Mouse (Mus musculus): ENCODE measurements around the gene Cpne4. TPM values are rescaled to one million over a fixed set of nuclear protein-coding genes. Genes with fewer than 3 reads are reported as not detected.

The Cpne4 gene
- polyA plus RNA-seq, 1 experiment from 2014 or later: not detected

- no peak for TF ChIP-seq CTCF (IDR thresholded peaks at IDR 0.05; ENCODE audit: low read depth)
- no peak for TF ChIP-seq EP300 (IDR thresholded peaks at IDR 0.05; ENCODE audit: low read depth)
- 51% methylated on average over 2 of the region's 2 CpGs for WGBS (ENCODE audit: insufficient replicate concordance)
- H3K4me1 ChIP-seq (ENCODE audit: insufficient read depth): no peaks in the 10 kb centered on the region; the same call in 1 of the 2 replicates
- no peaks in the 10 kb centered on the region for H3K9me3 ChIP-seq (ENCODE audit: low read length)
- DNase-seq: no peak
- no peak overlapping the region for H3K4me3 ChIP-seq (ENCODE audit: low read depth, low read length)
- no peak overlapping the region for H3K9ac ChIP-seq (replicated peaks)
- no peaks in the 10 kb centered on the region for H3K27me3 ChIP-seq (ENCODE audit: insufficient read depth, low read length)
- peaks cover 2% of the 10 kb centered on the region; the same call in 1 of the 2 replicates for H3K36me3 ChIP-seq (replicated peaks; ENCODE audit: insufficient read depth, low read length)
- H3K27ac ChIP-seq (ENCODE audit: low read depth): no peak overlapping the region
- no peak overlapping the region for H3K4me2 ChIP-seq (ENCODE audit: low read depth, low read length)
- ATAC-seq: no peak
Observed at GRCm38 (mm10) chr9:105049636-105050035, 502.6 kb downstream of the Cpne4 start.

GRCm38 (mm10) chr9:105050257-105050656 lies 503.2 kb downstream of the Cpne4 start:
- Histone ChIP-seq H3K27me3 (ENCODE audit: insufficient read depth, low read length) (no peaks in the 10 kb centered on the region), H3K4me3 (ENCODE audit: low read depth, low read length) (no peak overlapping the region), H3K4me1 (ENCODE audit: insufficient read depth) (no peaks in the 10 kb centered on the region; the same call in 1 of the 2 replicates), H3K36me3 (replicated peaks; ENCODE audit: insufficient read depth, low read length) (peaks cover 6% of the 10 kb centered on the region; the same call in 1 of the 2 replicates), H3K4me2 (ENCODE audit: low read depth, low read length) (no peak overlapping the region), H3K9me3 (ENCODE audit: low read length) (no peaks in the 10 kb centered on the region), H3K9ac (replicated peaks) (no peak overlapping the region), H3K27ac (ENCODE audit: low read depth) (no peak overlapping the region)
- TF ChIP-seq CTCF (IDR thresholded peaks at IDR 0.05; ENCODE audit: low read depth) (no peak), EP300 (IDR thresholded peaks at IDR 0.05; ENCODE audit: low read depth) (no peak)
- DNase-seq (no peak), ATAC-seq (no peak)
- WGBS (ENCODE audit: insufficient replicate concordance): 50% methylated on average over 2 of the region's 2 CpGs

- H3K27me3 ChIP-seq (ENCODE audit: insufficient read depth, low read length): no peaks in the 10 kb centered on the region
- no peaks in the 10 kb centered on the region for H3K9me3 ChIP-seq (ENCODE audit: low read length)
- 3% methylated on average over 31 of the region's 31 CpGs for WGBS (ENCODE audit: insufficient replicate concordance)
- no peaks in the 10 kb centered on the region; the same call in 1 of the 2 replicates for H3K4me1 ChIP-seq (ENCODE audit: insufficient read depth)
- H3K4me2 ChIP-seq (ENCODE audit: low read depth, low read length): peak within 1 kb of the TSS; percentile 77
- ATAC-seq (peak; percentile 93), DNase-seq (peak; percentile 87)
- peak within 1 kb of the TSS; percentile 89 for H3K4me3 ChIP-seq (ENCODE audit: low read depth, low read length)
- TF ChIP-seq EP300 (IDR thresholded peaks at IDR 0.05; ENCODE audit: low read depth) (no peak), CTCF (IDR thresholded peaks at IDR 0.05; ENCODE audit: low read depth) (no peak)
- H3K36me3 ChIP-seq (replicated peaks; ENCODE audit: insufficient read depth, low read length): peaks cover 31% of the 10 kb centered on the region
- peak within 1 kb of the TSS; percentile 95 for H3K9ac ChIP-seq (replicated peaks)
- peak within 1 kb of the TSS; percentile 82 for H3K27ac ChIP-seq (ENCODE audit: low read depth)
Observed at GRCm38 (mm10) chr9:105053147-105053557, 506.1 kb downstream of the Cpne4 start, which contains the start of gene Mrpl3. TSS of gene Mrpl3 (plus strand) at chr9:105053239.

GRCm38 (mm10) chr9:105053812-105054211 lies 506.7 kb downstream of the Cpne4 start:
- no peak for TF ChIP-seq EP300 (IDR thresholded peaks at IDR 0.05; ENCODE audit: low read depth)
- no peak for TF ChIP-seq CTCF (IDR thresholded peaks at IDR 0.05; ENCODE audit: low read depth)
- peak overlapping the region; percentile 89 for H3K4me3 ChIP-seq (ENCODE audit: low read depth, low read length)
- no peak for DNase-seq
- peaks cover 35% of the 10 kb centered on the region for H3K36me3 ChIP-seq (replicated peaks; ENCODE audit: insufficient read depth, low read length)
- WGBS (ENCODE audit: insufficient replicate concordance): 18% methylated on average over 4 of the region's 4 CpGs
- no peaks in the 10 kb centered on the region; the same call in 1 of the 2 replicates for H3K4me1 ChIP-seq (ENCODE audit: insufficient read depth)
- H3K27ac ChIP-seq (ENCODE audit: low read depth): no peak overlapping the region
- peak overlapping the region; percentile 95 for H3K9ac ChIP-seq (replicated peaks)
- no peaks in the 10 kb centered on the region for H3K27me3 ChIP-seq (ENCODE audit: insufficient read depth, low read length)
- peak overlapping the region; percentile 77 for H3K4me2 ChIP-seq (ENCODE audit: low read depth, low read length)
- no peaks in the 10 kb centered on the region for H3K9me3 ChIP-seq (ENCODE audit: low read length)
- ATAC-seq: no peak

GRCm38 (mm10) chr9:105069106-105069505 lies 522.0 kb downstream of the Cpne4 start:
- H3K9me3 ChIP-seq (ENCODE audit: low read length): no peaks in the 10 kb centered on the region
- no peak for DNase-seq
- no peaks in the 10 kb centered on the region for H3K27me3 ChIP-seq (ENCODE audit: insufficient read depth, low read length)
- no peak overlapping the region for H3K27ac ChIP-seq (ENCODE audit: low read depth)
- H3K4me3 ChIP-seq (ENCODE audit: low read depth, low read length): no peak overlapping the region
- peaks cover 46% of the 10 kb centered on the region for H3K36me3 ChIP-seq (replicated peaks; ENCODE audit: insufficient read depth, low read length)
- H3K4me2 ChIP-seq (ENCODE audit: low read depth, low read length): no peak overlapping the region
- no peak for TF ChIP-seq EP300 (IDR thresholded peaks at IDR 0.05; ENCODE audit: low read depth)
- no peak for TF ChIP-seq CTCF (IDR thresholded peaks at IDR 0.05; ENCODE audit: low read depth)
- WGBS (ENCODE audit: insufficient replicate concordance): 91% methylated on average over 10 of the region's 10 CpGs
- H3K4me1 ChIP-seq (ENCODE audit: insufficient read depth): no peaks in the 10 kb centered on the region
- H3K9ac ChIP-seq (replicated peaks): no peak overlapping the region
- ATAC-seq: no peak

- H3K36me3 ChIP-seq (replicated peaks; ENCODE audit: insufficient read depth, low read length): peaks cover 51% of the 10 kb centered on the region
- ATAC-seq: no peak
Observed at GRCm38 (mm10) chr9:105072991-105073748, 526.1 kb downstream of the Cpne4 start.

More at GRCm38 (mm10) chr9:105072991-105073748, 526.1 kb downstream of the Cpne4 start:
- TF ChIP-seq EP300 (IDR thresholded peaks at IDR 0.05; ENCODE audit: low read depth): no peak
- TF ChIP-seq CTCF (IDR thresholded peaks at IDR 0.05; ENCODE audit: low read depth): no peak
- H3K9me3 ChIP-seq (ENCODE audit: low read length): no peaks in the 10 kb centered on the region
- no peak for DNase-seq
- H3K27ac ChIP-seq (ENCODE audit: low read depth): no peak overlapping the region
- H3K4me2 ChIP-seq (ENCODE audit: low read depth, low read length): no peak overlapping the region
- no peaks in the 10 kb centered on the region for H3K27me3 ChIP-seq (ENCODE audit: insufficient read depth, low read length)
- no peaks in the 10 kb centered on the region for H3K4me1 ChIP-seq (ENCODE audit: insufficient read depth)
- no peak overlapping the region for H3K9ac ChIP-seq (replicated peaks)
- WGBS (ENCODE audit: insufficient replicate concordance): 64% methylated on average over 4 of the region's 4 CpGs
- no peak overlapping the region for H3K4me3 ChIP-seq (ENCODE audit: low read depth, low read length)
